Mouse (Mus musculus): Measurements from ENCODE around the gene Paxbp1. TPM values are rescaled to one million over a fixed set of nuclear protein-coding genes. Genes with fewer than 3 reads are reported as not detected.

The Paxbp1 gene
- polyA plus RNA-seq, 1 experiment from 2014 or later = 86.4 TPM

DNA sequence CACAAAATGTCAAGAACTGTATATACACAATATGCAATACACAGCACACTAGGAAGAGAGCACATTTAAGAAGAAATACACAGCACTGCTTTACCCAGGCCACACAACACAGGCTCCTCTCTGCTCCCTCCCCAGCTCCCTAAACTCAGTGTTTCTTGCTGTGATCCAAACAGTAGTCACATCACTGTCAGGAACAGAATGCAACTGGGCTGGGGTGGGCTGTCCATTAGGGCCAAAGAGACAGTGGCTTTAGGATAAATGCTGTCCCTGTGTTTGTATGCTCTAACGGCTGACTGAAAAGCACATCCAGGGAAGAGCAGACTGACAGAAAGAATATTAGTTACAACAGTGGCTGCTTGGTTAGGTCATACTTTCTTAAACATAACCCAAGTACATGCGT, 14.4 kb downstream of the Paxbp1 start:
- no peak overlapping the region for H3K27ac ChIP-seq (ENCODE audit: low read depth, low read length)
- H3K36me3 ChIP-seq (ENCODE audit: control insufficient read depth, insufficient read depth, low read length) = peaks cover 37% of the 10 kb centered on the region
- H3K4me3 ChIP-seq (ENCODE audit: low read depth, low read length) = no peak overlapping the region
- ATAC-seq (ENCODE audit: low FRiP score) (no peak), DNase-seq (ENCODE audit: low spot score, missing footprints) (peak; percentile 60)
- H3K9me3 ChIP-seq (ENCODE audit: control insufficient read depth, low read length) = no peaks in the 10 kb centered on the region
- H3K4me1 ChIP-seq (ENCODE audit: control insufficient read depth, insufficient read depth, low read length) = no peaks in the 10 kb centered on the region
- H3K4me2 ChIP-seq = no peak overlapping the region
- H3K9ac ChIP-seq (ENCODE audit: low read length) = no peak overlapping the region
- H3K27me3 ChIP-seq (ENCODE audit: control insufficient read depth, insufficient read depth, low read length) = no peaks in the 10 kb centered on the region
- WGBS = 90% methylated on average over 2 of the region's 2 CpGs

DNA sequence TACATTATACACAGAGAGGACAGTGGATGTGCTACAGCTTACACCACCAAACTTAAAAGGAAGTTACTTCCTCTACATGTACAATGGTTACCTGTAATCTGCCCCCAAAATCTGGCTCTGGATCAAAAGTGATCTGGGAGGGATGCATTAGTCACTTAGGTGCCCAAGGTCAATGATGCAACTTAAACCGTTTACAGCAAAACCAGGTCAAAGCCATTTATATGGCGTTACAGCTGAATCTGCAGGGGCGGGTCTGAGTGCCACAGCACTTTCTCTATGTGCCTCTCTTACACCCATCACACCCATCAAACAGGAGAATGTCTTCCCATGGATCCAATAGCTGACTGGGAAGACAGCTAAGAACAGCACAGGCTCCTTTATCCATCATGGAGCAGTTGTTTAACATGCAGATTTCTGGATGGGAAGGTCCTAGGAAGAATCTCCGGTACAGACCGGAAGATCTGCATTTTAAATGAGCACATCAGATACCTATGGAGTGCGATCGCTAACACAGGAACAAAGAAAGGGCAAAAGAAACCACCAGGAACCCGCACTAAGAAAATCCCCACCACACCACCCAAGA, 15.1 kb downstream of the Paxbp1 start:
- no peak overlapping the region for H3K27ac ChIP-seq (ENCODE audit: low read depth, low read length)
- no peak overlapping the region for H3K9ac ChIP-seq (ENCODE audit: low read length)
- no peak for ATAC-seq (ENCODE audit: low FRiP score)
- H3K9me3 ChIP-seq (ENCODE audit: control insufficient read depth, low read length) = no peaks in the 10 kb centered on the region
- H3K36me3 ChIP-seq (ENCODE audit: control insufficient read depth, insufficient read depth, low read length) = peaks cover 40% of the 10 kb centered on the region
- DNase-seq (ENCODE audit: low spot score, missing footprints) = peak; percentile 80
- no peak overlapping the region for H3K4me2 ChIP-seq
- H3K4me3 ChIP-seq (ENCODE audit: low read depth, low read length) = no peak overlapping the region
- no peaks in the 10 kb centered on the region for H3K27me3 ChIP-seq (ENCODE audit: control insufficient read depth, insufficient read depth, low read length)
- WGBS = 94% methylated on average over 8 of the region's 8 CpGs
- H3K4me1 ChIP-seq (ENCODE audit: control insufficient read depth, insufficient read depth, low read length) = no peaks in the 10 kb centered on the region

DNA sequence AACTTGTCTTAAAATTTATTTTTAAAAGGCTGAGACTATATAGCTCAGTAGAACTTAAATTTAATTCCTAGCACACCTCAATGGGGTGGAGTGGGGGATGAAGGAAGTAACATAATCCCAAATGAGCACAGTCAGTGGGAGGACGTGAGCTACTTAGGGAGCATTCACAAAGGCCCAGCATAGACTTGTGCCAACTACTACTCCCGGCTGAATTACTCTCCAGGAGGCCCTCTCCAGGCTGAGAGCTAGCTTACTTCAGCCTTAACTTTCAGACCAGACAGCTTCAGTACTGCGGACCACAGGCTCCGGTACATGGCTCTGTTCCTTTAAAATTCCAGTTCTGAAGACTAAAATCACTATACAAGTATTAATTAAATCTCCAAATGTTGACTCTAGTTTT, 18.1 kb downstream of the Paxbp1 start:
- no peak for DNase-seq (ENCODE audit: low spot score, missing footprints)
- H3K36me3 ChIP-seq (ENCODE audit: control insufficient read depth, insufficient read depth, low read length) = peaks cover 44% of the 10 kb centered on the region
- no peaks in the 10 kb centered on the region for H3K27me3 ChIP-seq (ENCODE audit: control insufficient read depth, insufficient read depth, low read length)
- H3K9me3 ChIP-seq (ENCODE audit: control insufficient read depth, low read length) = no peaks in the 10 kb centered on the region
- no peak overlapping the region for H3K27ac ChIP-seq (ENCODE audit: low read depth, low read length)
- ATAC-seq (ENCODE audit: low FRiP score) = no peak
- no peak overlapping the region for H3K9ac ChIP-seq (ENCODE audit: low read length)
- no peak overlapping the region for H3K4me2 ChIP-seq
- no peaks in the 10 kb centered on the region for H3K4me1 ChIP-seq (ENCODE audit: control insufficient read depth, insufficient read depth, low read length)
- H3K4me3 ChIP-seq (ENCODE audit: low read depth, low read length) = no peak overlapping the region
- 91% methylated on average over 4 of the region's 4 CpGs for WGBS

DNA sequence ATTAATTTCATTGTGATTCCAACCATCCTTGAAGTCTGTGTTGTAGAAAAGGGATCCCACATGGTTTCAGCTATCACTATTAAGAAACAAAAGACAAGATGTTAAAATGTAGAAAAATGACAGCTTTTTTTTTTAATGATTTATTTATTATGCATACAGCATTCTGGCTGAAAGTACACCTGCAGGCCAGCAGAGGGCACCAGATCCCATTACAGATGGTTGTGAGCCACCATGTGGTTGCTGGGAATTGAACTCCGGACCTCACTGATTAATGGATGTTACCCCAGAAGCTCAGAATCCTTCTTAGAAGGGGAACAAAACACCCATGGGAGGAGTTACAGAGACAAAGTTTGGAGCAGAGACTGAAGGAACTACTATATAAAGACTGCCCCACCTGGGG, 21.0 kb downstream of the Paxbp1 start:
- H3K9me3 ChIP-seq (ENCODE audit: control insufficient read depth, low read length) = no peaks in the 10 kb centered on the region
- 91% methylated on average over 1 of the region's 1 CpGs for WGBS

GRCm38 (mm10) chr16:91020842-91021483, 23.4 kb downstream of the Paxbp1 start:
- ATAC-seq (ENCODE audit: low FRiP score) = no peak
- peaks cover 39% of the 10 kb centered on the region for H3K36me3 ChIP-seq (ENCODE audit: control insufficient read depth, insufficient read depth, low read length)

More for the DNA sequence above, 21.0 kb downstream of the Paxbp1 start:
- no peak overlapping the region for H3K4me2 ChIP-seq
- ATAC-seq (ENCODE audit: low FRiP score) (no peak), DNase-seq (ENCODE audit: low spot score, missing footprints) (no peak)
- H3K27me3 ChIP-seq (ENCODE audit: control insufficient read depth, insufficient read depth, low read length) = no peaks in the 10 kb centered on the region
- H3K4me1 ChIP-seq (ENCODE audit: control insufficient read depth, insufficient read depth, low read length) = no peaks in the 10 kb centered on the region
- H3K27ac ChIP-seq (ENCODE audit: low read depth, low read length) = no peak overlapping the region
- H3K36me3 ChIP-seq (ENCODE audit: control insufficient read depth, insufficient read depth, low read length) = peaks cover 45% of the 10 kb centered on the region
- no peak overlapping the region for H3K4me3 ChIP-seq (ENCODE audit: low read depth, low read length)
- H3K9ac ChIP-seq (ENCODE audit: low read length) = no peak overlapping the region

GRCm38 (mm10) chr16:91019476-91019875, 24.9 kb downstream of the Paxbp1 start:
- Histone ChIP-seq H3K4me2 (no peak overlapping the region), H3K9ac (ENCODE audit: low read length) (no peak overlapping the region), H3K36me3 (ENCODE audit: control insufficient read depth, insufficient read depth, low read length) (peaks cover 26% of the 10 kb centered on the region), H3K27ac (ENCODE audit: low read depth, low read length) (no peak overlapping the region), H3K9me3 (ENCODE audit: control insufficient read depth, low read length) (no peaks in the 10 kb centered on the region), H3K27me3 (ENCODE audit: control insufficient read depth, insufficient read depth, low read length) (no peaks in the 10 kb centered on the region), H3K4me3 (ENCODE audit: low read depth, low read length) (no peak overlapping the region), H3K4me1 (ENCODE audit: control insufficient read depth, insufficient read depth, low read length) (no peaks in the 10 kb centered on the region)
- no peak for DNase-seq (ENCODE audit: low spot score, missing footprints)
- 97% methylated on average over 4 of the region's 4 CpGs for WGBS
- ATAC-seq (ENCODE audit: low FRiP score) = no peak

More at GRCm38 (mm10) chr16:91020842-91021483, 23.4 kb downstream of the Paxbp1 start:
- H3K4me3 ChIP-seq (ENCODE audit: low read depth, low read length) = no peak overlapping the region
- H3K27me3 ChIP-seq (ENCODE audit: control insufficient read depth, insufficient read depth, low read length) = no peaks in the 10 kb centered on the region
- no peak for DNase-seq (ENCODE audit: low spot score, missing footprints)
- no peaks in the 10 kb centered on the region for H3K4me1 ChIP-seq (ENCODE audit: control insufficient read depth, insufficient read depth, low read length)
- no peak overlapping the region for H3K27ac ChIP-seq (ENCODE audit: low read depth, low read length)
- WGBS = 93% methylated on average over 10 of the region's 10 CpGs
- no peak overlapping the region for H3K9ac ChIP-seq (ENCODE audit: low read length)
- no peaks in the 10 kb centered on the region for H3K9me3 ChIP-seq (ENCODE audit: control insufficient read depth, low read length)
- H3K4me2 ChIP-seq = no peak overlapping the region

DNA sequence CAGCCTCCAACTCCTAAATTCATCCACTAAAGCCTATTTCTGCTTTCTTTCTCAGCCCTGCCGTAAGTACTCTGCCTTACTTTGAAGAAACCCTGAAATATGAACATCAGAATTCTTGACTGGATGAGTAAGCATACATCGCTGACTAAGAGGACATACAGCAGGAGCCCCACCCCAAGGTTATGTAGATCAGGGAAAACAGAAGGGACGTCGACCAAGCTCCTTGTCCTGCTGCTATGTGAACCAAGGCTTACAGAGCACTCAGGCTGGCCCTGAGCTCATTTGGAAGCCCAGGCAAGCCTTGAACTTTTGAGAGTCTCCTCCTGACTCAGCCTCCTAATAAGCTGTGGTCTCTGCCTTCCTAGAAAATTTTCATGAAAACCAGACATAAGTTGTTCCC, 28.6 kb downstream of the Paxbp1 start:
- ATAC-seq (ENCODE audit: low FRiP score) (no peak), DNase-seq (ENCODE audit: low spot score, missing footprints) (no peak)
- Histone ChIP-seq H3K27ac (ENCODE audit: low read depth, low read length) (no peak overlapping the region), H3K36me3 (ENCODE audit: control insufficient read depth, insufficient read depth, low read length) (peaks cover 6% of the 10 kb centered on the region), H3K9ac (ENCODE audit: low read length) (no peak overlapping the region), H3K4me1 (ENCODE audit: control insufficient read depth, insufficient read depth, low read length) (peaks cover 4% of the 10 kb centered on the region), H3K27me3 (ENCODE audit: control insufficient read depth, insufficient read depth, low read length) (no peaks in the 10 kb centered on the region), H3K4me3 (ENCODE audit: low read depth, low read length) (no peak overlapping the region), H3K9me3 (ENCODE audit: control insufficient read depth, low read length) (no peaks in the 10 kb centered on the region), H3K4me2 (no peak overlapping the region)
- WGBS = 90% methylated on average over 4 of the region's 4 CpGs

GRCm38 (mm10) chr16:91011847-91012246, 32.5 kb downstream of the Paxbp1 start:
- Histone ChIP-seq H3K4me1 (ENCODE audit: control insufficient read depth, insufficient read depth, low read length) (peaks cover 7% of the 10 kb centered on the region), H3K4me2 (peak overlapping the region; percentile 66), H3K4me3 (ENCODE audit: low read depth, low read length) (peak overlapping the region; percentile 90), H3K27me3 (ENCODE audit: control insufficient read depth, insufficient read depth, low read length) (no peaks in the 10 kb centered on the region), H3K9ac (ENCODE audit: low read length) (peak overlapping the region; percentile 83), H3K27ac (ENCODE audit: low read depth, low read length) (peak overlapping the region; percentile 79; the same call in 1 of the 2 replicates), H3K36me3 (ENCODE audit: control insufficient read depth, insufficient read depth, low read length) (no peaks in the 10 kb centered on the region), H3K9me3 (ENCODE audit: control insufficient read depth, low read length) (no peaks in the 10 kb centered on the region)
- 47% methylated on average over 3 of the region's 3 CpGs for WGBS
- no peak for DNase-seq (ENCODE audit: low spot score, missing footprints)
- ATAC-seq (ENCODE audit: low FRiP score) = no peak

DNA sequence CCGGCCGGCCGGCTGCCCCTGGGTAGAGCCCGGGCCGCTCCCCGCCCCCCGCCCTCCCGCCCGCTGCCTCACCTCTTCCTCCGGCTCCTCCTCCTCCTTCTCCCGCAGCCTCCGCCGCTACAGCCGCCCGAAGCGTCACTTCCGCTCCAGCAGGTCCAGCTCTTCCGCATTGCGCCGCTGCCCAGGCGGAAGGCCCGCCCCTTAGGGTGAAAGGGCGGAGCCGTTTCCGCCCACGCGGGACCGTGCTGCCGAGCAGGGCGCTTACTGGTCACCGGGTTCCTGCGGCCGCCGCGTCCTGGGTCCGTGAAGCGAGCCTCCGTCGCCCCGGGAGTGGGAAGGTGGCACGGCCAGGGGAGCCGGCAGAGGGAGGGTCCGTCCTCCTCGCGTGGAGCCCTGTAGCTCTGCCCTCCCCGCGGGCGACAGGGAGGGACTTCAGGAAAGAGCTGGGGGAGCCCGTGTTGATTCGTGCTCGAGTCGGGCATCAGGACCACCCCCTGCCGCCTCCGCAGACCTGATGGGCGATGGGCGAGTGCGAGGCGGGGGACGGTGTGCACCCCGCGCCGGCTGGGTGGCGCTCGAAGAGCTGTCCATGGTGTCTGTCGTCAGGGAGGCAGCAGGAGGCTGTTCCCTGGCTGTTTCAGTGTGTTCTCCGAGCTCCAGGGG, 33.2 kb downstream of the Paxbp1 start, which contains the start of gene Synj1:
Synj1 (minus strand) TSS at position 288 of the 663 bp plus-strand sequence.
- ATAC-seq (ENCODE audit: low FRiP score) (peak; percentile 95), DNase-seq (ENCODE audit: low spot score, missing footprints) (peak; percentile 98)
- under 1% methylated on average over 64 of the region's 66 CpGs for WGBS
- Histone ChIP-seq H3K4me3 (ENCODE audit: low read depth, low read length) (peak within 1 kb of the TSS; percentile 90), H3K27me3 (ENCODE audit: control insufficient read depth, insufficient read depth, low read length) (no peaks in the 10 kb centered on the region), H3K9me3 (ENCODE audit: control insufficient read depth, low read length) (no peaks in the 10 kb centered on the region), H3K36me3 (ENCODE audit: control insufficient read depth, insufficient read depth, low read length) (no peaks in the 10 kb centered on the region), H3K4me1 (ENCODE audit: control insufficient read depth, insufficient read depth, low read length) (peaks cover 7% of the 10 kb centered on the region), H3K9ac (ENCODE audit: low read length) (peak within 1 kb of the TSS; percentile 83), H3K27ac (ENCODE audit: low read depth, low read length) (peak within 1 kb of the TSS; percentile 79), H3K4me2 (peak within 1 kb of the TSS; percentile 78)

Measured in midbrain, embryonic 11.5 days (tissue).